Mouse (Mus musculus): ENCODE data around the gene Gm20388.

GRCm38 (mm10) chr8:122851692-122852545, 2941.3 kb downstream of the Gm20388 start:
- TF ChIP-seq CTCF (IDR thresholded peaks at IDR 0.05; ENCODE audit: low read depth, low read length) (no peak), POLR2A (IDR thresholded peaks at IDR 0.05; ENCODE audit: insufficient read depth, low read length) (no peak), EP300 (IDR thresholded peaks at IDR 0.05; ENCODE audit: insufficient read depth, low read depth, low read length) (no peak)

All from ES-Bruce4 (cell line).